Mouse (Mus musculus): ENCODE results near the gene Pole4.
"Not testable (repeated sequence)": the region's sequence is repeated elsewhere in the genome, so short reads cannot be mapped to it uniquely, and the experiment has no call there.

Pole4 gene

DNA sequence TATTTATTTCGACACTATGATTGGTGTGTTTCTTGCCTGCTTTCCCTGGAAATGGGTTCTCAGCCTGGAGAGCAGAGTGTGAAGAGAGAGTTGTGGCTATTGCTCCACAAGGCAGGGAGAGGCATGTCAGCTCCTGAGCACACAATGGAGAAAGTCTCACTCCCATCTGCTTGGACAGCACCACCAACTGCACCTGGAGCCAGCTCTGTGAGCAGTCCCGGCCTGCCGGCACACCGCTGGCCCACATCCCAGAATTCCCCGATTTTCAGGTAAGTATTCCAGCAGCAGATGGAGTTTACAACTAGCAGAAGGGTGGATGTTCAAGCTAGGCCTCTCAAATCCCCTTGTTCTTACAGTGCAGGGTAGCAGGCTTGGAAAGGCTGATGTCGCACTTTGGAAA, 10.1 kb upstream of the Pole4 start:
- DNase-seq (ENCODE audit: low read depth, low spot score): no peak

- DNase-seq (ENCODE audit: low read depth, low spot score): no peak
Measured at GRCm38 (mm10) chr6:82714841-82715240, 9.7 kb upstream of the Pole4 start.

DNA sequence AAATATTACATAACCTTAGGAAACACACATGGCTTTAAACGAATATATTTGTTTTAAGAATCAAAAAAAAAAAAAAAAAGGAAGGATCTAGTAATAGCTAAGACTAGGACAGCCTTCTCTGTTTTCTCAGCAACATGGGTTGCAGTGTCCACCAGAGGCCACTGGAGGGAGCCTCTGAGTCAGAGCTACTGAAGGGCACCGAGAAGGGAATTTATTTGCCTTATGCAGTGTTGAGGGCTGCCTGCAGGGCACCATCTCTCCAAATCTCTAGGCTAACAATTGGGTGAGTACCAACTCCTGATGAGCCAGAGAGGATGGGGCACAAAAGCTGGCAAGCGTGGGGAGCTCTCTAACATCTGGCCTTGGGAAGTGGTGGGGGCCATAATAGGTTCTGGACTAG, 9.1 kb upstream of the Pole4 start:
- peak; percentile 72 for DNase-seq (ENCODE audit: low read depth, low spot score)

- DNase-seq (ENCODE audit: low read depth, low spot score): no peak
Measured at GRCm38 (mm10) chr6:82707742-82708141, 2.6 kb upstream of the Pole4 start.

DNA sequence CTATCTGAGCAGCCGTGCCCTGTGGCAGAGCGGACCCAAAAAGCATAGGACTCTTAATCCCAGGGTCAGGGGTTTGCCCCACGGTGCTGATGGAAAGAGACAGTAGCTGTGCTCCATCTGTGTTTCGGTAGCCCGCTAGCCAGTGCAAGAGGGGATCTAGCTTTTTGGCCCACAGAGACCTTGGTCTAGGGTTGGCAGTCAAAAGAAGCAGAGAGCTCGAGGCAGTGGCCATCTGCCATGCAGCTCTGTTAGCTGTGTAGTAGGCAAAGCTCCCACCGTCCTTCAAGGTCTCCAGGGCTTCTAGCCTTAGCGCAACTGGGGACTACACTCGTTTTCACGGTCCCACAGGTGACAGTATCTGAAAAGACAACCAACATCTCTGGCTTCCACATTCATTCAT, 2.1 kb upstream of the Pole4 start:
- DNase-seq (ENCODE audit: low read depth, low spot score): no peak

DNA sequence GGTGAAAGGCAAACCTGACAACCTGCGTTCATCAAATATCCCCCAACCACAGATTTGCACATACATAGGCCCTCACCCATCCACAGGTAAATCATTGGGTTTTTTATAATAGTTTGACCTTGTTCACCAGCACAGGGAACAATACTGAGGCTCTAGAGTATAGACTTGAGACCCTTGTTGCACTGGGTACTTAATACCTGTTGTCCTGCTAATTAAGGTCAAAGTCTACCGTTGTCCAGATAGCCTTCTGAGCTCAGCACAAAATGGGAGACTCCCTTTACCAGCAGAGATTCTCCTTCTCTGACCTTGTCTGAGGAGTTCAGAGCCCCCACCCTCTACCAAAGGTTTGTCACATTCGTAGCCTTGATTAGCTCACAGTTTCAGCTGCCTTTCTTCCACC, 1.5 kb downstream of the Pole4 start:
- no peak for DNase-seq (ENCODE audit: low read depth, low spot score)

GRCm38 (mm10) chr6:82702593-82703017, 2.6 kb downstream of the Pole4 start:
- peak; percentile 83 for DNase-seq (ENCODE audit: low read depth, low spot score)

DNA sequence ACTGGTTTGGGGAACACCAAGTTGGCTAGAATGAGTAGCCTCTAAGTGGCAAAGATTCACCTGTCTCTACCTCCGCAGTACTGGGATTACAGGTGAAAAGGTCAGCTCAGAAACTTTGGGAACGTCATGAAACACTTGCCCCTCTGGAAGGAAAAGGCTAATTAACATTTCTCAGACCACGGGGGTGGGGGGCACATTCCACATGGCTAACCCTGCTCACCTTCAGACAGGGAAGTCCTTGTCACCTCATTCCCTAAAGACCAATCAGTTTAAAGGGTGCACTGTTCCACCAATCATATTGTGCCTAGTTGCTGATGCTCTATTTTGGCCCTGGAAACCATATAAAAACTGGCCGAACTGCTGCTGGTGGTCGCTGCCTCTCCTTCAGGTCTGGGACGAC, 3.9 kb downstream of the Pole4 start:
- no peak for DNase-seq (ENCODE audit: low read depth, low spot score)

- DNase-seq (ENCODE audit: low read depth, low spot score): no peak
Measured at GRCm38 (mm10) chr6:82699831-82700230, 5.3 kb downstream of the Pole4 start.

DNA sequence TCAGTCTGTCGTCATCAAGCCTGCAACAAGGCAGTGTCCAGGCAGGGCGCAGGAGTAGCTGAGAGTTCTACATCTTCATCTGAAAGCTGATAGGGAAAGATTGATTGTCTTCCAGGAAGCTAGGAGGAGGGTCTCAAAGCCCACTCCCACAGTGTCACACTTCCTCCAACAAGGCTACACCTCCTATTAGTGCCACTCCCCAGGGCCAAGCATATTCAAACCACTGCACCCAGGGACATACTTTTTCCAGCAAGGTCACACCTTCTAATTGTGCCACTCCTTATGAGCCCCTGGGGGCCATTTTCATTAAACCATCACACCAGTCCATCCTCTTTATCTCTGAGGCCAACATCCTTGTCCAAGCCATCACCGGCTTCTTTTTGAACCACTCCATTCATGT, 8.4 kb downstream of the Pole4 start:
- no peak for DNase-seq (ENCODE audit: low read depth, low spot score)

DNA sequence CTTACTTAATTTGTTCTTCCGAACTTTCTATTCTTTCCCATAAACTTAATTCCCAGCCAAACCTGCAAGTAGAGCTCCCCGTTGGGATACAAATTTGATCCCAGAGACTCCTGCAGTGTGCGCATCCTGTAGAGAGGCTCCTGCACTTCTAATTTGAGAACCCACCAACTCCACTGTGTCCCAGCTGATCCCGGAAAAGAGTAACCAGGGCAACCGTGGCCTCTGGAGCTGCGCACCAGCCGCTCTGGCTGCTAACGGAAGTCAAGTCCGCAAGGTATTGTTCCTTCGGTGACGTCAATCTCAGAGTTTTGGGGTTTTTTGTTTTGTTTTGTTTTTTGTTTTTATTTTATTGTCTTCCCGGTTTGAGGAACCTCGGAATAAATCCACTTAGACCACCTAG, 10.5 kb downstream of the Pole4 start:
- no peak for DNase-seq (ENCODE audit: low read depth, low spot score)

DNA sequence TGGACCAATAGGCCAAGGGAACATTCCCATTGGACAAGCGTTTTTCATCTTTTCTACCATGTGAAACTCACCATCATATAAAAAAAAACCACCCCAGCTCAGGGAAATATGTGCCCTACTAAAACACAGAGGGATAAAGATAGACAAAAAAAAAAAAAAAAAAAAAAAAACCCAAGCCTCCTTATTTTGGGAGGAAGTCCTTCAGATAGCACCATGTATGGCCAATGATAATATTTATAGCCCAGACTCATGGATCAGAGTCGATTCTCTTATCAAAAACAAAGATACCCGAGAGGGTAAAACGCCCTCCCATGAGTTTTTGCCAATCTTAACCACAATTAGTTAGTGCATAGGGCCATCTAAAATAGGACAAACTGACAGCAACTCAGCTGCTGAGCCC, 15.7 kb downstream of the Pole4 start:
- DNase-seq (ENCODE audit: low read depth, low spot score): no peak

GRCm38 (mm10) chr6:82688586-82688985, 16.6 kb downstream of the Pole4 start:
- DNase-seq (ENCODE audit: low read depth, low spot score): not testable (repeated sequence)

DNA sequence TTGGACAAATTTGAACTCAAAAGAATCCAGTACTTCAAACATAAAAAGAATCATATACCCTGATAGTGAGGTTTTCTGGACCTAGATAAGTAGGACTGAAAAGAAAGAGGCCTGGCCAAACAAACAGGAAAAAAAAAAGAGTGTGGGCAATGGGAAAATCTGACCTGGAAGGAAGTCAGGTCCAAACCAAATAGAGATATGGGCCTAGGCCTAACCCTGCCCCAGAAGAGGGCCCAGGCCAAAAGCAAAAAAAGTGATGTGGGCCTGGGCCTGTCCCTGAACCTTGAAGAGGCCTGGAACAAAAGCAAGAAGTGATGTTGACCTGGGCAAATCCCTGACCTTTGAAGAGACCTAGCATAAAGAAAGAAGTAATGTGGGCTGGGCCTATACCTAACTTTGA, 21.0 kb downstream of the Pole4 start:
- no peak for DNase-seq (ENCODE audit: low read depth, low spot score)

DNA sequence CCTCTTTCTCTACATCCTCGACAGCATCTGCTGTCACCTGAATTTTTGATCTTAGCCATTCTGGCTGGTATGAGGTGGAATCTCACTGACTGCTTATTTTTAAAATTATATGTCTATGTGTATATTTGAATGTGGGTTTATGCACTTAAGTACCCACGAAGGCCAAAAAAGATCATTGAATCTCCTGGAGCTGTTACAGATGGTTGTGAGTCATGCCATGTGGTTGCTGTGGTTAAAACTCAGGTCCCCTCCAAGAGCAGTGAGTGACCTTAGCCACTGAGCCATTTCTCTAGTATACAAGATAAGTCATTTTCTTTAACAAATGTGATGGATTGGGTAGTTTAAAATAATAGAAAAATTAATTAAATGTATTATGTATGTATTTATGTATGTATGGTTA, 25.9 kb downstream of the Pole4 start:
- DNase-seq (ENCODE audit: low read depth, low spot score): not testable (repeated sequence)

DNA sequence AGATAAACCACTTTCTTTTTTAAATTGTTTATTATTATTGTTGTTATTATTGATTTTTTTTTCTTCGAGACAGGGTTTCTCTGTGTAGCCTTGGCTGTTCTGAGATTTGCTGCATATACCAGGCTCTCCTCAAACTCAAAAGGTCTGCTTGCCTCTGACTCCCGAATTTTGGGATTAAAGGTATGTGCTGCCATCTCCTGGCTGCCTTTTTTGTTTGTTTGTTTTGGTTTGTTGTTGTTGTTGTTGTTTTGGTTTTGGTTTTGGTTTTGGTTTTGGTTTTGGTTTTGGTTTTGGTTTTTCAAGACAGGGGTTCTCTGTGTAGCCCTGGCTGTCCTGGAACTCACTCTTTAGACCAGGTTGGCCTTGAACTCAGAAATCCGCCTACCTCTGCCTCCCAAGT, 27.5 kb downstream of the Pole4 start:
- DNase-seq (ENCODE audit: low read depth, low spot score): not testable (repeated sequence)

DNA sequence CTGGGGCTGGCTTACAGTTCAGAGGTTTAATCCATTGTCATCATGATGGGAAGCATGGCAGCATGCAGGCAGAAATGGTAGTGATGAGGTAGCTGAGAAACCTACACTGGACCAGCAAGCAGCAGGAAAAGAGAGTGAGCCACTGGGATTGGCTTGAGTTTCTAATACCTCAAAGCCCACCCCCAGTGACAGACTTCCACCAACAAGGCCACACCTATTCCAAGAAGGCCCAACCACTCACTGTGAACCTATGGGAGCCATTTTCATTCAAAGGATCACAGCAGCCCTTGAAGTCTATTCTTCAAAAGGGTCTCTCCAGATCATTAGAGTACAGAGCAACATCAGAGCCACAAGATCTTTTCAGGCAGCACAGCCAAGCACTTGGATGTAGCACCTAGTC, 38.7 kb downstream of the Pole4 start:
- DNase-seq (ENCODE audit: low read depth, low spot score): no peak

- DNase-seq (ENCODE audit: low read depth, low spot score): no peak
Measured at GRCm38 (mm10) chr6:82653169-82653525, 52.0 kb downstream of the Pole4 start.

- peak; percentile 98 for DNase-seq (ENCODE audit: low read depth, low spot score)
Measured at GRCm38 (mm10) chr6:82652521-82653168, 52.5 kb downstream of the Pole4 start.

- no peak for DNase-seq (ENCODE audit: low read depth, low spot score)
Measured at GRCm38 (mm10) chr6:82649096-82649495, 56.1 kb downstream of the Pole4 start.

GRCm38 (mm10) chr6:82647940-82648655, 57.1 kb downstream of the Pole4 start:
- no peak for DNase-seq (ENCODE audit: low read depth, low spot score)

- no peak for DNase-seq (ENCODE audit: low read depth, low spot score)
Measured at GRCm38 (mm10) chr6:82647001-82647400, 58.2 kb downstream of the Pole4 start.

- no peak for DNase-seq (ENCODE audit: low read depth, low spot score)
Measured at GRCm38 (mm10) chr6:82640046-82640445, 65.1 kb downstream of the Pole4 start.

GRCm38 (mm10) chr6:82625331-82625730, 79.8 kb downstream of the Pole4 start:
- not testable (repeated sequence) for DNase-seq (ENCODE audit: low read depth, low spot score)

Data from CD4-positive helper T cell, adult 2 months (primary cell).